Mouse (Mus musculus) kidney, embryonic 14.5 days (tissue): ENCODE data around the gene 4931428L18Rik. TPM values are rescaled to one million over a fixed set of nuclear protein-coding genes. Genes with fewer than 3 reads are reported as not detected.

Source experiments
- ATAC-seq: fragments of 200-750 bp; cut with Nextera tagmentation; 2 replicates; pipeline ENCODE4 v1.8.0; 2017; ENCODE audit warnings: moderate number of reproducible peaks, mild to moderate bottlenecking, moderate TSS enrichment, moderate library complexity; ENCODE audit not compliant: low FRiP score, low TSS enrichment
- H3K27ac ChIP-seq: fragments of 300-500 bp; sonication (generic); 2 replicates; pipeline ENCODE4 v1.5.1; 2014; ENCODE audit warnings: low read depth, mild to moderate bottlenecking, low read length, moderate library complexity, mixed read lengths
- H3K27me3 ChIP-seq: fragments of 300-500 bp; sonication (generic); 2 replicates; pipeline ENCODE4 v1.6.1; 2014; ENCODE audit warnings: mild to moderate bottlenecking, low read length; ENCODE audit not compliant: control insufficient read depth, insufficient read depth
- H3K36me3 ChIP-seq: fragments of 300-500 bp; sonication (generic); 2 replicates; pipeline ENCODE4 v1.6.1; 2014; ENCODE audit warnings: low read length, mixed read lengths; ENCODE audit not compliant: control insufficient read depth, insufficient read depth
- H3K4me1 ChIP-seq: fragments of 300-500 bp; sonication (generic); 2 replicates; pipeline ENCODE4 v1.6.1; 2014; ENCODE audit warnings: low read length, mixed read lengths; ENCODE audit not compliant: control insufficient read depth, insufficient read depth
- H3K4me2 ChIP-seq: fragments of 300-500 bp; sonication (generic); replicated peaks from 2 replicates; pipeline ENCODE4 v1.6.1; 2014; ENCODE audit warnings: low read depth, mild to moderate bottlenecking, low read length
- H3K4me3 ChIP-seq: fragments of 300-500 bp; sonication (generic); 2 replicates; pipeline ENCODE4 v1.5.1; 2014; ENCODE audit warnings: mild to moderate bottlenecking, low read length
- H3K9ac ChIP-seq: fragments of 300-500 bp; sonication (generic); 2 replicates; pipeline ENCODE4 v1.6.1; 2014; ENCODE audit warnings: low read depth, mild to moderate bottlenecking, low read length, moderate library complexity
- H3K9me3 ChIP-seq: fragments of 300-500 bp; sonication (generic); 2 replicates; pipeline ENCODE4 v1.6.1; 2016; ENCODE audit warnings: low read length; ENCODE audit not compliant: control insufficient read depth
- WGBS: fragments of 180-500 bp; shearing (Covaris S2); extraction: QIAGEN DNeasy Blood & Tissue Kit; methylation state at CpG from one replicate; pipeline ENCODE4 v1.1.7; 2014; 5-methylcytosine and 5-hydroxymethylcytosine counted together
- polyA plus RNA-seq: library from polyadenylated mRNA; unstranded; fragments of >200 nt; fragmentation: Nextera tagmentation; extraction: Ambion mirVana; gene quantifications from 2 replicates; pipeline ENCODE4 v1.2.1, GENCODE M21; 2014

The 4931428L18Rik gene
- polyA plus RNA-seq, 1 experiment from 2014 or later, result not detected

DNA sequence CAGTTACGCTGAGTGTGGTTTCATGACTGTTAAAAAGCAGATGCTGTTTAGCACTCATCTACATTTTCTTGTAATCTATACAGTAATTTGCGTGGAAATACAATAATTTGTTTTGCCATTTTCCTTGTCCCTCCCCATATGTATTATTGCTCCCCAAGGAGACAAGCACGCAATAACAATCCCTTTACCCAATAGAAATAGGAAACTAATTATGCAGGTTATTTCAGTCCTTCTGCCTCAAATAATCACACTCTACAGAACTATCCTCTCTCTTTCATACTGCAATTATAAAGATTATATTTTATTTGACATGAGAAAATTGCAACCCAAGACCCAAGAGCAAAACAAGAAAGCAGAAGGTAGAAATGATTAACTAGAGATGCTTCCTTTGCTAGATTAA is 25.5 kb downstream of the 4931428L18Rik start:
- no peak overlapping the region for H3K27ac ChIP-seq
- 91% methylated on average over 3 of the region's 3 CpGs for WGBS
- H3K4me3 ChIP-seq, result no peak overlapping the region
- H3K4me1 ChIP-seq, result no peaks in the 10 kb centered on the region
- no peaks in the 10 kb centered on the region for H3K9me3 ChIP-seq
- H3K9ac ChIP-seq, result no peak overlapping the region
- H3K4me2 ChIP-seq, result no peak overlapping the region
- no peaks in the 10 kb centered on the region for H3K36me3 ChIP-seq
- no peaks in the 10 kb centered on the region for H3K27me3 ChIP-seq
- no peak for ATAC-seq

DNA sequence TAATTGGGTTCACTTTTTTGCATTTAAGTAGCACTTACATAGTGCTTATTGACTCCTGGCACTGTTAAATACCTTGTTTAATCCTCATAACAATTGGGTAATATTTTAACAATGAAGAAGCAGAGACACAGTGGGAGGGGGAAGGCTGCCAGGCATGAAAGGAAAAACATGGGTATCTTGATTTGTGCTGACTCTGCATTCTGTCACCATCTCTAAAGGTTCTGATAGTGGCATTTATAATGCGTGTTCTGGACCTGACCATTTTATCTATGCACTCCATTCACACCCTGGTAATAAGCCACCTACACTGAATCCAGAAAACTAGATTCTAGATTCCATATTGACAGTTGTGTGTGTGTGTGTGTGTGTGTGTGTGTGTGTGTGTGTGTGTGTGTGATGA is 26.9 kb downstream of the 4931428L18Rik start:
- Histone ChIP-seq H3K9me3 (no peaks in the 10 kb centered on the region), H3K4me2 (no peak overlapping the region), H3K36me3 (no peaks in the 10 kb centered on the region), H3K4me3 (no peak overlapping the region), H3K4me1 (no peaks in the 10 kb centered on the region), H3K27me3 (no peaks in the 10 kb centered on the region), H3K27ac (no peak overlapping the region), H3K9ac (no peak overlapping the region)
- no peak for ATAC-seq
- 76% methylated on average over 1 of the region's 1 CpGs for WGBS

- peak; percentile 93 for ATAC-seq
- no peak overlapping the region for H3K4me3 ChIP-seq
- no peak overlapping the region for H3K4me2 ChIP-seq
- 45% methylated on average over 10 of the region's 10 CpGs for WGBS
- no peaks in the 10 kb centered on the region for H3K27me3 ChIP-seq
- H3K36me3 ChIP-seq, result no peaks in the 10 kb centered on the region
- no peaks in the 10 kb centered on the region for H3K9me3 ChIP-seq
- H3K4me1 ChIP-seq, result no peaks in the 10 kb centered on the region
- no peak overlapping the region for H3K9ac ChIP-seq
- H3K27ac ChIP-seq, result no peak overlapping the region
Measured at GRCm38 (mm10) chr1:31190237-31190866, 32.1 kb downstream of the 4931428L18Rik start.

- Histone ChIP-seq H3K4me3 (no peak overlapping the region), H3K27ac (no peak overlapping the region), H3K4me1 (no peaks in the 10 kb centered on the region), H3K27me3 (no peaks in the 10 kb centered on the region), H3K36me3 (no peaks in the 10 kb centered on the region), H3K9me3 (no peaks in the 10 kb centered on the region), H3K4me2 (no peak overlapping the region), H3K9ac (no peak overlapping the region)
- 52% methylated on average over 1 of the region's 1 CpGs for WGBS
- no peak for ATAC-seq
Measured at GRCm38 (mm10) chr1:31178264-31178663, 44.2 kb downstream of the 4931428L18Rik start.

- H3K4me3 ChIP-seq, result no peak within 1 kb of the TSS
- no peaks in the 10 kb centered on the region for H3K36me3 ChIP-seq
- no peaks in the 10 kb centered on the region for H3K9me3 ChIP-seq
- no peak within 1 kb of the TSS for H3K4me2 ChIP-seq
- no peak within 1 kb of the TSS for H3K9ac ChIP-seq
- H3K27me3 ChIP-seq, result no peaks in the 10 kb centered on the region
- H3K27ac ChIP-seq, result no peak within 1 kb of the TSS
- no peaks in the 10 kb centered on the region for H3K4me1 ChIP-seq
- WGBS, result 50% methylated on average over 5 of the region's 5 CpGs
- ATAC-seq, result no peak
Measured at GRCm38 (mm10) chr1:31176101-31176500, 46.4 kb downstream of the 4931428L18Rik start, which contains the start of gene Lgsn. Gene Lgsn (plus strand): TSS chr1:31176401.

DNA sequence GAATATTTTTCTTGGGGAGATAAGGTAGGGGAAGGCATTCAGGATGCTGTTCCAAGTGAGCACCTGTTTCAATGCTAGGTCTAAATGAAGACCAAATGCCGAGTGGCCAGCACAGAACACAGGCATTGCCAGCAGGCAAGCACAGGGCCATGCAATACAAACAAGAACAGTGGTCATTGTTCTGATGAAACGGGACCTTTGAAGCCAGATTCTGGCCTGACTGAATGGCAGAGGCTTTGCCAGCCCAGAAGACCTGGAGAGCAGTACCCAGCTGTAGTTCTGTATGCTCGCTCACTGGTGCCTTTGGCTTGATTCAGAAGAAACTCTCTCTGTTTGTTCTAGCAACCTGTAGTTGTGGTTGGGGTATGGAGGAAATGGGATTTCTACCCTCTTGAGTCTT is 47.1 kb downstream of the 4931428L18Rik start:
- no peak overlapping the region for H3K9ac ChIP-seq
- no peaks in the 10 kb centered on the region for H3K9me3 ChIP-seq
- 77% methylated on average over 3 of the region's 3 CpGs for WGBS
- ATAC-seq, result no peak
- H3K4me1 ChIP-seq, result no peaks in the 10 kb centered on the region
- H3K36me3 ChIP-seq, result no peaks in the 10 kb centered on the region
- no peak overlapping the region for H3K4me2 ChIP-seq
- no peak overlapping the region for H3K27ac ChIP-seq
- H3K27me3 ChIP-seq, result no peaks in the 10 kb centered on the region
- no peak overlapping the region for H3K4me3 ChIP-seq

DNA sequence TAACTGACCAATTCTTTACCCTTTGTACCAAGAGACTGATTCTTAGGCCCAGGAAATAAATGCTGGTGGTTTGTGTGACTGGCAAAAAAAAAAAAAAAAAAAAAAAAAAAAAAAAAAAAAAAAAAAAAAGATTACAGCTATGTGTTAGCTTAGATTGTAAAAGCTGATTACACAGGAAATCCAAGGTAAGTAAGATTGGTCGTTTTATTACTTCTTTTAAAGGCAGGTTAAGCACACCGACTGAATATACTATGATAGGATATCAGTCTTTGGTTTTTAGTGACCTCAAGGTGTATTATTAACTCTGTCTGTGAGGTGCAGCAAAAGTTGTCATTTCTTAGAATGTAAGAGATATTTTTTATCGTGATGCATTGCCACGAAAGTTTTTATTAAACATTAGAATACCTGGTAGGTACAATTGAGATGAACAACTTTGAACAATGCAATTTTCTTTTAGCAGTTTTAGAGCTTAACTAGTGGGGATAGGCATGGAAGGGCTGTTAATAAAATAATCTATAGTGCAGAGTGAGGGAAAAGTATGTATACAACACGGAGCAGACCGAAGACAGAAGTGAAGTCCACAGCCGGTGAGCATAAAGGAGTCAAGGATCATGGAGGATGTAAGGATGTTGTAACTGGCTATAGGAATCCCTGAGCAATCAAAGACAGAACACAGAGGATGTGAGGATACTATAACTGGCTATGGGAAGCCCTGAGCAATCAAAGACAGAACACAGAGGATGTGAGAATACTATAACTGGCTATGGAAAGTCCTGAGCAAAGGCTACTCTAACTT is 57.0 kb downstream of the 4931428L18Rik start:
- H3K9me3 ChIP-seq, result no peaks in the 10 kb centered on the region; the same call in 1 of the 2 replicates
- no peak overlapping the region for H3K9ac ChIP-seq
- no peaks in the 10 kb centered on the region for H3K4me1 ChIP-seq
- 87% methylated on average over 7 of the region's 7 CpGs for WGBS
- H3K27me3 ChIP-seq, result no peaks in the 10 kb centered on the region
- no peak overlapping the region for H3K27ac ChIP-seq
- no peaks in the 10 kb centered on the region for H3K36me3 ChIP-seq
- ATAC-seq, result no peak
- H3K4me3 ChIP-seq, result no peak overlapping the region
- no peak overlapping the region for H3K4me2 ChIP-seq

GRCm38 (mm10) chr1:31164527-31165189 is 57.8 kb downstream of the 4931428L18Rik start:
- no peak overlapping the region for H3K27ac ChIP-seq
- H3K9ac ChIP-seq, result no peak overlapping the region
- no peaks in the 10 kb centered on the region for H3K4me1 ChIP-seq
- no peaks in the 10 kb centered on the region for H3K36me3 ChIP-seq
- WGBS, result 57% methylated on average over 18 of the region's 18 CpGs
- H3K9me3 ChIP-seq, result no peaks in the 10 kb centered on the region; the same call in 1 of the 2 replicates
- H3K4me2 ChIP-seq, result no peak overlapping the region
- ATAC-seq, result no peak
- H3K27me3 ChIP-seq, result no peaks in the 10 kb centered on the region
- H3K4me3 ChIP-seq, result no peak overlapping the region

- no peak for ATAC-seq
Measured at GRCm38 (mm10) chr1:31156884-31157283, 65.6 kb downstream of the 4931428L18Rik start.

More at GRCm38 (mm10) chr1:31156884-31157283, 65.6 kb downstream of the 4931428L18Rik start:
- no peaks in the 10 kb centered on the region for H3K27me3 ChIP-seq
- H3K27ac ChIP-seq, result no peak overlapping the region
- no peak overlapping the region for H3K9ac ChIP-seq
- no peaks in the 10 kb centered on the region for H3K4me1 ChIP-seq
- no peak overlapping the region for H3K4me2 ChIP-seq
- H3K4me3 ChIP-seq, result no peak overlapping the region
- H3K36me3 ChIP-seq, result no peaks in the 10 kb centered on the region
- H3K9me3 ChIP-seq, result no peaks in the 10 kb centered on the region; the same call in 1 of the 2 replicates
- 76% methylated on average over 2 of the region's 2 CpGs for WGBS
